Mouse (Mus musculus) spleen, adult 2 months (tissue): Measurements from ENCODE around the gene Sst. TPM values are rescaled to one million over a fixed set of nuclear protein-coding genes. Genes with fewer than 3 reads are reported as not detected.

Source experiments
- DNase-seq, 2 experiments: peaks; one replicate each; pipeline versions ENCODE4 v3.0.0 to v3.0.0-alpha.2; 2012 to 2021; ENCODE audit warnings: low spot score in 2 of 2, low read depth in 1 of 2
- H3K27ac ChIP-seq: fragments of 200-500 bp; 2 replicates; pipeline ENCODE4 v1.5.1; 2012; ENCODE audit warnings: low read length, inconsistent platforms; ENCODE audit not compliant: insufficient read depth
- H3K27me3 ChIP-seq: fragments of 200-500 bp; 2 replicates; pipeline ENCODE4 v1.6.1; 2012; ENCODE audit warnings: mild to moderate bottlenecking, moderate library complexity, low read length, inconsistent platforms; ENCODE audit not compliant: control insufficient read depth, insufficient read depth
- H3K36me3 ChIP-seq: fragments of 200-500 bp; 2 replicates; pipeline ENCODE4 v1.6.1; 2012; ENCODE audit warnings: mild to moderate bottlenecking, low read length, inconsistent platforms; ENCODE audit not compliant: control insufficient read depth, insufficient read depth
- H3K4me1 ChIP-seq: fragments of 200-500 bp; 2 replicates; pipeline ENCODE4 v1.6.1; 2011; ENCODE audit warnings: inconsistent platforms; ENCODE audit not compliant: control insufficient read depth, insufficient read depth, insufficient read length
- H3K4me3 ChIP-seq: fragments of 200-500 bp; 2 replicates; pipeline ENCODE4 v1.5.1; 2011; ENCODE audit warnings: mild to moderate bottlenecking, inconsistent platforms; ENCODE audit not compliant: insufficient read depth, insufficient read length; ENCODE audit errors: extremely low read depth
- CTCF ChIP-seq: fragments of 200-500 bp; IDR thresholded peaks from 2 replicates; pipeline ENCODE4 v1.5.1; 2011; ENCODE audit warnings: mild to moderate bottlenecking, inconsistent platforms; ENCODE audit not compliant: insufficient read depth, insufficient read length, insufficient replicate concordance; ENCODE audit errors: extremely low read depth
- POLR2A ChIP-seq: fragments of 200-500 bp; IDR thresholded peaks from 2 replicates; pipeline ENCODE4 v1.6.1; 2011; ENCODE audit warnings: low read depth, low read length, inconsistent platforms
- WGBS: fragments of 180-500 bp; shearing (Covaris S2); methylation state at CpG from one replicate; pipeline ENCODE4 v1.1.7; 2018; 5-methylcytosine and 5-hydroxymethylcytosine counted together
- polyA plus RNA-seq: library from polyadenylated mRNA; depleted of rRNA; stranded (reverse); fragments of >200 nt; gene quantifications from 2 replicates; pipeline ENCODE4 v1.2.3, GENCODE M21; 2012

Sst gene
- polyA plus RNA-seq, 1 experiment: not detected

DNA sequence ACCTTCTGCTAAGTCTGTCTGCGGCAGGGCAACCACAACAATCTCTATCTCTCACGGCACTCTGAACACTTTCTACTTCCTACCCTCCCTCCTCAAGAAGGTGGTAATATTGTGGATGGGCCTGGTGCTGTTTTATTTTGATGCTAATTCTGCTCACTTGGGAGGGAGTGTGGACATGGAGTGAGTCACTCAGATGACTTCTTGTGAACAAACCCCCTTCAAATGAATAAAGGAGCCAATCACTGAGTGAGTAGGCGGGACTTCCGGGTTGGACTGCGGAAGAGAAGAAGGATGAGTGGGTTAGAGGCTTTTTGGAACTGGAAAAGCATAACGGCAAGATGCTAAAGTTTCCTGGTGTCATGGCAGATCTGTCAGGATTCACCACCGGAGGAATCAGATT is 10.7 kb upstream of the Sst start:
- no peak for TF ChIP-seq POLR2A
- TF ChIP-seq CTCF: no peak
- no peak overlapping the region for H3K4me3 ChIP-seq
- no peaks in the 10 kb centered on the region for H3K27me3 ChIP-seq
- DNase-seq: no peak
- H3K36me3 ChIP-seq: no peaks in the 10 kb centered on the region
- H3K4me1 ChIP-seq: 0 out of 2 replicates have a peak, but pooled peaks cover 2% of the 10 kb centered on the region
- WGBS: 78% methylated on average over 7 of the region's 7 CpGs
- H3K27ac ChIP-seq: no peak overlapping the region

DNA sequence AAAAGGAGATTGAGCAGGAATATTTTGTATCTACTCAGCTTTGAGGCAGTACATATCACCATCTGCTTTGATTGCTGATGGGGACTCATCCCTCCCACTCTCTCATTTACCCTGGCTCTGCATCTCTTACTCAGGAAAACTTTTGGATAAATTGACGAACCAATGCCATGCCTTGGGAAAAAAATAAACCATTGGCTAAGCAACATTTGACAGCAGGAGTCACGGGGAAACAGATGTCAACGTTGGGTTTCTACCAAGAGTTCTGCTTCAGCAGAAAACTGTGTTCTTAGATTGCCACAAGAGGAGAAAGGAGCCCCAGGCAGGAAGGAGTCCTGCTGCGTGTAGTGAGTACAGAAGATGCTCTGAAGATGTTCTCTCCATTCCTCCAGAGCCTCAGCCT is 9.3 kb upstream of the Sst start:
- no peak for DNase-seq
- Histone ChIP-seq H3K4me1 (0 out of 2 replicates have a peak, but pooled peaks cover 2% of the 10 kb centered on the region), H3K27ac (no peak overlapping the region), H3K27me3 (no peaks in the 10 kb centered on the region), H3K36me3 (no peaks in the 10 kb centered on the region), H3K4me3 (no peak overlapping the region)
- WGBS: 72% methylated on average over 4 of the region's 4 CpGs
- TF ChIP-seq POLR2A (no peak), CTCF (no peak)

DNA sequence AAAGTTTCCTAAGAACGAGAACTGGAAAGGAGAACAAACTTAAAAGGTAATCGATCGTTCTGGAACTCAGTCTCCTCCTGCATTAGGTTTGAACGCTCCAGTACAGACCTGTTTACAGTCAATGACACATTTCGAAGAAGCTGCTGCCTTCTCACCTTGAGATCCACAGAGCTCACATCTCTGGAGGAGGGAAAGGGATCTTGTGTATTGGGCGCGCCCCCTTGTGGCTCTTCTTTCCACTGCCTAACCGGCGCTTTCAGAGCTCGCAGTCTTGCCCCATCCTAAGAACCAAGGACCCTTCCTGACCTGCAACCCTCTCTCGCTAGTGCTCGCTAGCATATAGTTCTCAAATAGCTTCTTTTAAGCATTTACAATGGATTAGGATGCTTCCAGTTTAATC is 8.1 kb upstream of the Sst start:
- Histone ChIP-seq H3K4me1 (0 out of 2 replicates have a peak, but pooled peaks cover 2% of the 10 kb centered on the region), H3K27me3 (no peaks in the 10 kb centered on the region), H3K4me3 (no peak overlapping the region), H3K36me3 (no peaks in the 10 kb centered on the region), H3K27ac (no peak overlapping the region)
- DNase-seq: peak; percentile 32 to 61
- peak; percentile 76; the same call in 1 of the 2 replicates for TF ChIP-seq CTCF
- no peak for TF ChIP-seq POLR2A
- 11% methylated on average over 12 of the region's 12 CpGs for WGBS

DNA sequence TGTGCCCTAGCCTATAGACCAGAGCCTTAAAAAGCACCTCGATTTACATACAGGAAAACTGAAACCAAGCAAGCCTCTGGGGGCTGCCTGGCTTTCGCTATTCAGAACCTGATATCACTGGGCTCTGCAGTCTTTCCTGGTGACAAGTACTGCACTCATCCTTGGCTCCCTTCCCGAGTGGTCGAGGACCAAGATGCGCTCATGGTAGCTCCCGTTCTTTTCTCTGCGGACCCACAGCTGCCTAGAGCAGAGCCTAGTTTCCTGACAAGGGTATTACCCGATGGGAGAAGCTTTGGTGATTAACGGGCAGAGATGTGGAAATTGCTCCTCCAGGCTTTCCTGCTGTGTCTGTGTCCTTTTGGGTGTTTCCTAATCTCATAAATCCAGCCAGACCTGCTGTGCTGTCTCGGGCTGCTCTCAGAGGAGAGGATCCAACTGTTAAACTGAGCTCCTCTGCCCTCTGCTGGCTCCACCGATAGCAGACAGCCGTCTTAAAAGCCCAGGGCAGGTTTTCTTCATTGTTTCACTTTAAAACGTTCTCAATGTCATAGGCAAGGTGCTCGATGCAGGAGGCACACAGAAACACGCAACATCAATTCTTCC is 7.3 kb upstream of the Sst start:
- H3K27ac ChIP-seq: no peak overlapping the region
- 0 out of 2 replicates have a peak, but pooled peaks cover 2% of the 10 kb centered on the region for H3K4me1 ChIP-seq
- 8% methylated on average over 15 of the region's 15 CpGs for WGBS
- H3K27me3 ChIP-seq: no peaks in the 10 kb centered on the region
- DNase-seq: peak; percentile 30 to 53
- TF ChIP-seq POLR2A (no peak), CTCF (peak; percentile 56; the same call in 1 of the 2 replicates)
- peak overlapping the region; percentile 29; the same call in 1 of the 2 replicates for H3K4me3 ChIP-seq
- no peaks in the 10 kb centered on the region for H3K36me3 ChIP-seq

DNA sequence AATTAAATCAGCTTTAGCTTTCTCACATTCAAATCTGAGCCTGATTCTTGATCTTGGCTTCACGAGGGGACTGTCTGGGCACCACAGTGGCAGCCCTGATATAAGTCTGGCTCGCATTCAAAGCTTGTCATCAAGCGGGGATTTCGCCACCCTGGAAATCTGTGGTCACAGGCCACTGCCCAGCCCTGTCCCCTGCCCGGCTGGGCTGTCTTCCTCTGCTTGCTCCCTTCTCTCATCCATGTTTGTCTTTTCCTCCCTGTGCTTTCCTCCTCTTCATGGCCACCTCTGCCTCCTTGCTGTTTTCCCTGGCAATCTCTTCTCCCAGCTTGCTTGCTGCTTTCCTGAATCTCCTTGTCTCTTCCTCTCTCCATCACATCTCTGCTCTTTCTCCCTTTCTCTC is 6.7 kb upstream of the Sst start:
- H3K27ac ChIP-seq: no peak overlapping the region
- 27% methylated on average over 5 of the region's 5 CpGs for WGBS
- H3K4me3 ChIP-seq: no peak overlapping the region
- H3K36me3 ChIP-seq: no peaks in the 10 kb centered on the region
- H3K27me3 ChIP-seq: no peaks in the 10 kb centered on the region
- H3K4me1 ChIP-seq: 0 out of 2 replicates have a peak, but pooled peaks cover 2% of the 10 kb centered on the region
- no peak for DNase-seq
- TF ChIP-seq POLR2A (no peak), CTCF (no peak)

DNA sequence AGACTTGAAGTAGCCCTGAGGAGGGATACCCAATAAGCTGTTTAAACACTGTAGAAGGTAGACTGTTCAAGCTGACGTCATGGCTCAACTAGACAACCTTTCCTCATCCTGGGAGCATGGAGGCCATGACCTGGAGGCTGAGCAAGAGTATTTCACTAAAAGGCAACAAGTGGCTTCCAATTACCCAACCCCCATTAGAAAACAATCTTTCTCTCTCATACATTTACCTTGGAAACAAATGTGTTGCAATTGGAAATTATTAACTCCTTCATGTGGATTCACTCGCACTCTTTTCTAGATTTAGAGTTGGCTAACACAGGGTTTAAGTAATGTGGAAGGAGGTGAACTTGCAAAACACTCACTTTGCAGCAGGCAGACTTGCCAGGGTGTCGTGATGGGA is 4.4 kb upstream of the Sst start:
- Histone ChIP-seq H3K4me3 (no peak overlapping the region), H3K27me3 (0 out of 2 replicates have a peak, but pooled peaks cover 2% of the 10 kb centered on the region), H3K27ac (no peak overlapping the region), H3K36me3 (no peaks in the 10 kb centered on the region), H3K4me1 (0 out of 2 replicates have a peak, but pooled peaks cover 2% of the 10 kb centered on the region)
- no peak for DNase-seq
- TF ChIP-seq CTCF (no peak), POLR2A (no peak)
- 79% methylated on average over 3 of the region's 3 CpGs for WGBS

DNA sequence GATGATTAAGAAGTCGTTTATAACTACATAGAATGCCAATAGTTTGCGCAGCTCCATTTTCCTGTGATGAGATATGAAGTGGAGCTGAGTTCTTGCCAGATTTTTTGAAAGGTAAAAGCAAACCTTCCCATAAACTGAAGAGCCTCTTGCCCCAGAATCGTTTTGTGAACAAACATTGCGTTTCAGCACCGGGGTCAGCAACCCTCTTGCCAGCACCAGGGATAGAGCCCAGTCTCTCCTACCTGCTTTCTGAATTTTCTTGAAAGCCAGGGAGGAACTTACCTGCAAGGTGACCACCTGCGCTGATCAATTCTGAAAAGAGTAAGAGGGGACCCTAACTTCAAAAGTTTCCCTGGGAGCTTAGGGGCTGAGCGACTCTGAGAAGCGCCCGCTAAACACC is 607 bp downstream of the Sst start:
- Histone ChIP-seq H3K36me3 (no peaks in the 10 kb centered on the region), H3K27me3 (peaks cover 2% of the 10 kb centered on the region; the same call in 1 of the 2 replicates), H3K4me3 (no peak overlapping the region), H3K27ac (no peak overlapping the region), H3K4me1 (no peaks in the 10 kb centered on the region)
- no peak for DNase-seq
- TF ChIP-seq POLR2A (no peak), CTCF (no peak)
- 12% methylated on average over 9 of the region's 9 CpGs for WGBS
